Mouse (Mus musculus): ENCODE measurements around the gene Osbpl6.

- no peak for TF ChIP-seq CTCF (IDR thresholded peaks at IDR 0.05; ENCODE audit: extremely low read depth, insufficient read depth, low read length)
- no peak for TF ChIP-seq POLR2A (IDR thresholded peaks at IDR 0.05; ENCODE audit: extremely low read depth, insufficient read depth, low read length)
These were observed 62.9 kb downstream of the Osbpl6 start for GRCm38 (mm10) chr2:76469091-76469750.

Data from cortical plate, adult 2 months (tissue).